In genomic region chr9:63603849-63604248, GRCm38 (mm10) we compare ENCODE assay signal across 8 mouse cellular contexts. TPM values are rescaled to one million over a fixed set of nuclear protein-coding genes. Genes with fewer than 3 reads are reported as not detected.
DNase-seq lines count a peak whose midpoint lies in the region; ATAC-seq and TF ChIP-seq lines count a peak whose summit lies in the region.

No protein-coding gene starts in this region.

- H3K9ac ChIP-seq in forebrain, embryonic 12.5 days: no peak overlapping the region
- no peak overlapping the region for H3K9ac ChIP-seq in forebrain, embryonic 16.5 days (replicated peaks; ENCODE audit: low read depth, low read length)
- H3K9ac ChIP-seq in forebrain, embryonic 15.5 days (replicated peaks): 0 out of 2 replicates have a peak overlapping the region, but pooled peaks have one; percentile 90
- H3K9ac ChIP-seq in neural tube, embryonic 14.5 days (replicated peaks; ENCODE audit: low read depth, low read length): no peak overlapping the region

- H3K9me3 ChIP-seq in forebrain, embryonic 12.5 days: no peaks in the 10 kb centered on the region
- H3K9me3 ChIP-seq in forebrain, embryonic 16.5 days (ENCODE audit: control insufficient read depth, low read length): no peaks in the 10 kb centered on the region
- no peaks in the 10 kb centered on the region for H3K9me3 ChIP-seq in G1E (replicated peaks)
- no peaks in the 10 kb centered on the region for H3K9me3 ChIP-seq in forebrain, embryonic 15.5 days
- H3K9me3 ChIP-seq in limb, embryonic 10.5 days (replicated peaks): no peaks in the 10 kb centered on the region
- H3K9me3 ChIP-seq in neural tube, embryonic 14.5 days (ENCODE audit: control insufficient read depth, low read length): no peaks in the 10 kb centered on the region

- 0 out of 2 replicates have a peak, but pooled peaks cover 2% of the 10 kb centered on the region for H3K27me3 ChIP-seq in forebrain, embryonic 12.5 days
- H3K27me3 ChIP-seq in forebrain, embryonic 16.5 days (replicated peaks; ENCODE audit: control insufficient read depth, insufficient read depth, low read length): no peaks in the 10 kb centered on the region
- peaks cover 9% of the 10 kb centered on the region for H3K27me3 ChIP-seq in G1E (ENCODE audit: insufficient read depth, low read length)
- H3K27me3 ChIP-seq in forebrain, embryonic 15.5 days: no peaks in the 10 kb centered on the region
- H3K27me3 ChIP-seq in limb, embryonic 10.5 days (ENCODE audit: low read depth, poor library complexity, severe bottlenecking): no peaks in the 10 kb centered on the region
- no peaks in the 10 kb centered on the region for H3K27me3 ChIP-seq in neural tube, embryonic 14.5 days (ENCODE audit: control insufficient read depth, insufficient read depth, low read length)

- TF ChIP-seq CTCF in G1E (IDR thresholded peaks at IDR 0.05; ENCODE audit: low read depth, low read length): no peak

- DNase-seq in G1E (ENCODE audit: low spot score): peak; percentile 19
- no peak for DNase-seq in limb, embryonic 10.5 days (ENCODE audit: low spot score)
- no peak for DNase-seq in frontal cortex, postnatal 14 days (ENCODE audit: low spot score in 2 of 2)
- no peak for DNase-seq in right cerebral cortex, postnatal 4 days

- H3K4me3 ChIP-seq in forebrain, embryonic 12.5 days (replicated peaks): no peak overlapping the region
- H3K4me3 ChIP-seq in forebrain, embryonic 16.5 days (replicated peaks; ENCODE audit: low read length): no peak overlapping the region
- H3K4me3 ChIP-seq in G1E (ENCODE audit: low read depth, low read length): peak overlapping the region; percentile 89; the same call in 1 of the 2 replicates
- peak overlapping the region; percentile 86; the same call in 1 of the 2 replicates for H3K4me3 ChIP-seq in forebrain, embryonic 15.5 days
- H3K4me3 ChIP-seq in limb, embryonic 10.5 days: peak overlapping the region; percentile 96
- no peak overlapping the region; the same call in 1 of the 2 replicates for H3K4me3 ChIP-seq in neural tube, embryonic 14.5 days (ENCODE audit: low read depth, low read length)

- 68% methylated on average over 6 of the region's 6 CpGs for WGBS in forebrain, embryonic 12.5 days
- 61% methylated on average over 6 of the region's 6 CpGs for whole genome bisulfite sequencing in forebrain, embryonic 16.5 days
- WGBS in forebrain, embryonic 15.5 days: 69% methylated on average over 6 of the region's 6 CpGs
- 71% methylated on average over 6 of the region's 6 CpGs for WGBS in limb, embryonic 10.5 days
- 66% methylated on average over 6 of the region's 6 CpGs for WGBS in neural tube, embryonic 14.5 days

- H3K4me1 ChIP-seq in forebrain, embryonic 12.5 days: peaks cover 24% of the 10 kb centered on the region
- H3K4me1 ChIP-seq in forebrain, embryonic 16.5 days (replicated peaks; ENCODE audit: control insufficient read depth, insufficient read depth, low read length): peaks cover 10% of the 10 kb centered on the region
- peaks cover 20% of the 10 kb centered on the region for H3K4me1 ChIP-seq in G1E (ENCODE audit: insufficient read depth, low read depth, low read length)
- peaks cover 16% of the 10 kb centered on the region for H3K4me1 ChIP-seq in forebrain, embryonic 15.5 days
- peaks cover 60% of the 10 kb centered on the region for H3K4me1 ChIP-seq in limb, embryonic 10.5 days
- peaks cover 9% of the 10 kb centered on the region; the same call in 1 of the 2 replicates for H3K4me1 ChIP-seq in neural tube, embryonic 14.5 days (ENCODE audit: control insufficient read depth, insufficient read depth, low read length)

- ATAC-seq in forebrain, embryonic 12.5 days (ENCODE audit: low FRiP score): no peak
- no peak for ATAC-seq in forebrain, embryonic 16.5 days
- ATAC-seq in G1E (ENCODE audit: extremely low read depth, insufficient number of reproducible peaks, low FRiP score, poor library complexity, severe bottlenecking): no peak
- ATAC-seq in forebrain, embryonic 15.5 days (replicated peaks): no peak
- no peak for ATAC-seq in neural tube, embryonic 14.5 days (ENCODE audit: low read depth)

- H3K4me2 ChIP-seq in forebrain, embryonic 12.5 days: peak overlapping the region; percentile 70
- H3K4me2 ChIP-seq in forebrain, embryonic 16.5 days (ENCODE audit: low read length): no peak overlapping the region
- H3K4me2 ChIP-seq in forebrain, embryonic 15.5 days (replicated peaks): 0 out of 2 replicates have a peak overlapping the region, but pooled peaks have one; percentile 73
- peak overlapping the region; percentile 54; the same call in 1 of the 2 replicates for H3K4me2 ChIP-seq in neural tube, embryonic 14.5 days (ENCODE audit: low read depth, low read length)

- no peaks in the 10 kb centered on the region for H3K36me3 ChIP-seq in forebrain, embryonic 12.5 days (replicated peaks)
- H3K36me3 ChIP-seq in forebrain, embryonic 16.5 days (ENCODE audit: control insufficient read depth, insufficient read depth): no peaks in the 10 kb centered on the region
- H3K36me3 ChIP-seq in G1E (replicated peaks): peaks cover 22% of the 10 kb centered on the region
- no peaks in the 10 kb centered on the region for H3K36me3 ChIP-seq in forebrain, embryonic 15.5 days
- no peaks in the 10 kb centered on the region for H3K36me3 ChIP-seq in limb, embryonic 10.5 days
- H3K36me3 ChIP-seq in neural tube, embryonic 14.5 days (ENCODE audit: control insufficient read depth, insufficient read depth, low read length): no peaks in the 10 kb centered on the region

- H3K27ac ChIP-seq in forebrain, embryonic 12.5 days: no peak overlapping the region
- H3K27ac ChIP-seq in forebrain, embryonic 16.5 days (ENCODE audit: low read length): no peak overlapping the region
- H3K27ac ChIP-seq in forebrain, embryonic 15.5 days (replicated peaks): no peak overlapping the region
- H3K27ac ChIP-seq in limb, embryonic 10.5 days: peak overlapping the region; percentile 17; the same call in 1 of the 2 replicates
- H3K27ac ChIP-seq in neural tube, embryonic 14.5 days (ENCODE audit: low read depth, low read length): no peak overlapping the region

RNA-seq across cellular contexts. Expression of gene Aagab, which starts 1.4 kb away (rescaled TPM):
- polyA plus RNA-seq in forebrain, embryonic 12.5 days (2016; fragmentation: Nextera tagmentation; extraction: Ambion mirVana): 50.4 and 51.5 TPM in 2 replicates
- polyA plus RNA-seq in forebrain, embryonic 16.5 days (2015; fragmentation: Nextera tagmentation; extraction: Ambion mirVana): 58.5 and 65.1 TPM in 2 replicates
- total RNA-seq in G1E (2014; fragmentation: Nextera tagmentation): 12.9 and 16.9 TPM in 2 replicates
- 27.5 and 30.0 TPM in 2 replicates for total RNA-seq in G1E (2017)
- polyA plus RNA-seq in G1E (2012): 3.3 and 5.0 TPM in 2 replicates
- polyA plus RNA-seq in forebrain, embryonic 15.5 days (2015; fragmentation: Nextera tagmentation; extraction: Ambion mirVana): 52.3 and 56.6 TPM in 2 replicates
- polyA plus RNA-seq in limb, embryonic 10.5 days (2016; fragmentation: Nextera tagmentation; extraction: Ambion mirVana): 36.8 and 45.4 TPM in 2 replicates
- 51.6 and 65.0 TPM in 2 replicates for polyA plus RNA-seq in neural tube, embryonic 14.5 days (2014; fragmentation: Nextera tagmentation; extraction: Ambion mirVana)

RNA-seq across cellular contexts. Expression of gene Iqch, which starts 1.6 kb away (rescaled TPM):
- 0.10 TPM in 1 of 2 replicates, not detected in the other for polyA plus RNA-seq in forebrain, embryonic 12.5 days (2016; fragmentation: Nextera tagmentation; extraction: Ambion mirVana)
- polyA plus RNA-seq in forebrain, embryonic 16.5 days (2015; fragmentation: Nextera tagmentation; extraction: Ambion mirVana): 0.10 and 0.24 TPM in 2 replicates
- total RNA-seq in G1E (2014; fragmentation: Nextera tagmentation): not detected in 2 replicates
- total RNA-seq in G1E (2017): 0.06 and 0.22 TPM in 2 replicates
- not detected in 2 replicates for polyA plus RNA-seq in G1E (2012)
- 0.13 and 0.15 TPM in 2 replicates for polyA plus RNA-seq in forebrain, embryonic 15.5 days (2015; fragmentation: Nextera tagmentation; extraction: Ambion mirVana)
- polyA plus RNA-seq in limb, embryonic 10.5 days (2016; fragmentation: Nextera tagmentation; extraction: Ambion mirVana): 0.16 and 0.18 TPM in 2 replicates
- 0.16 and 0.28 TPM in 2 replicates for polyA plus RNA-seq in neural tube, embryonic 14.5 days (2014; fragmentation: Nextera tagmentation; extraction: Ambion mirVana)

Comparison
In these comparisons a context has a peak if more than half of its experiments do, and no peak if none do; other contexts are left out.
1. H3K4me3 ChIP-seq: peak in G1E (single experiment), forebrain, embryonic 15.5 days (single experiment) and limb, embryonic 10.5 days (single experiment); none in forebrain, embryonic 12.5 days (single experiment), forebrain, embryonic 16.5 days (single experiment) and neural tube, embryonic 14.5 days (single experiment).